Mouse (Mus musculus): Measurements from ENCODE around the gene Dynlt1f. TPM values are rescaled to one million over a fixed set of nuclear protein-coding genes. Genes with fewer than 3 reads are reported as not detected.

Dynlt1f gene
- polyA plus RNA-seq (2014; fragmentation: Illumina TruSeq; extraction: RNeasy Lipid Tissue Mini Kit (QIAGEN cat#74804); ENCODE audit: low read depth, low replicate concordance), result 4.9 TPM

DNA sequence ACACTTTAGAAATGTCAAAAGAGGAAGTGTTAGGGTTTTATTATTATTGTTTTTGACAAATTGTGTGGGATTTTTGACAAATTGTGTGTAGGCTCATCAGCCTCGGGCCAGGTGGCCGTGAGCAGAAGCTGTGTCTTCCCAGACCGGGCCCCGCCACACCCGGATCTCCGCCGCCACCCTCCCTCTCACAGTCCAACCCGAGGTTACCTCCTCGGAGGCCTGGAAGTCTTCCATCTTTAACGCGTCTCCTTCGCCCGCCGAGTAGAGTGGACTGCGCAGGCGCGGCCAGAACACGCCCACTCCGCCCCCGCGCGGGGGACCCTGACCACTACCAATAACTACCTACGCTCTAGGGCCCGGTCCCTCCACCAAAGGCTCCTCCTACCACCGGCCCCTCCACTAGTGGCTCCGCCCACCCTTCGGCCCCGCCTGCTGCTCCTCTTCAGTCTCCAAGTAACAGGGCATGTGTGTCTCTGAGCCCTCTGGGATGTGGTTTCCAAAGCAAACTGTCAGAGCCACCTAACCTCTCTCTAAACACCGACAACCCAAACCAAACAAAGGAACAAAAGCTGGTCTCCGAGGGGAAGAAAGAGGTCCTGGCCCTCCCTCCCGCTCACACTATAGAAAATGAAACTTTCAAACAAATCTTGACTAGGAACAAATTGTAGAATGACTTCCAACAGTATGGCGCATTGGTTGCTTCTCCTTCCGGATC, at the start of gene Dynlt1f:
TSS of gene Dynlt1f (minus strand) at position 334 of the 715 bp plus-strand sequence.

DNA sequence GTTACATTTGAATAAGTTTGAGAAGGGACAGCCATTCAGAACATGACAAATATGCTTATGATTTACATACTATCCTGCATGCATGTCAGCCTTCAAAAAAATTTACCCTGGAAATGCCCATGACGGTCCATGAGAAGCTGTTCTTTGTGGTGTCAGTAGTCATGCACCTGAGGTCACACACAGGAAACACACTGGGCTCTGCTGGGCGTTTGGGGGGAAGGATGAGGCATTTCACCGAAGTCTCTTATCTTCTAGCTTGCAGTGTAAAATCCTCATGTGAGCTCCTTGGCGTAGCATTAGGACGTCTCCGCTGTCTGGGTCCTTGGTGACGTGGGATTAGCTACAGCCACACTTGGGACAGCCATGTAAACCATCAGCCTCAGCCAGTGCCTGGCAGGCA, 3.1 kb upstream of the Dynlt1f start, which contains the start of gene Sytl3:
TSS of gene Sytl3 (plus strand) at position 293 of the 400 bp plus-strand sequence.

DNA sequence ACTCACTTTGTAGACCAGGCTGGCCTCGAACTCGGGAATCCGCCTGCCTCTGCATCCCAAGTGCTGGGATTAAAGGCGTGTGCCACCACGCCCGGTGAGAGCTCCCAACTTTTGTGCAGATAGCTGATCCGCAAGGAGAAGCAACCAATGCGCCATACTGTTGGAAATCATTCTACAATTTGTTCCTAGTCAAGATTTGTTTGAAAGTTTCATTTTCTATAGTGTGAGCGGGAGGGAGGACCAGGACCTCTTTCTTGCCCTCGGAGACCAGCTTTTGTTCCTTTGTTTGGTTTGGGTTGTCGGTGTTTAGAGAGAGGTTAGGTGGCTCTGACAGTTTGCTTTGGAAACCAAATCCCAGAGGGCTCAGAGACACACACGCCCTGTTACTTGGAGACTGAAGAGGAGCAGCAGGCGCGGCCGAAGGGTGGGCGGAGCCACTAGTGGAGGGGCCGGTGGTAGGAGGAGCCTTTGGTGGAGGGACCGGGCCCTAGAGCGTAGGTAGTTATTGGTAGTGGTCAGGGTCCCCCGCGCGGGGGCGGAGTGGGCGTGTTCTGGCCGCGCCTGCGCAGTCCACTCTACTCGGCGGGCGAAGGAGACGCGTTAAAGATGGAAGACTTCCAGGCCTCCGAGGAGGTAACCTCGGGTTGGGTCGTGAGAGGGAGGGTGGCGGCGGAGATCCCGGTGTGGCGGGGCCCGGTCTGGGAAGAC, 54.3 kb downstream of the Dynlt1f start, which contains the start of gene Dynlt1c:
TSS of gene Dynlt1c (plus strand) at position 468 of the 708 bp plus-strand sequence.

Other genes starting within 250 kb of the Dynlt1f start
- 15.4 TPM for gene Dynlt1b, start 225.8 kb downstream of the Dynlt1f start, polyA plus RNA-seq (2014; fragmentation: Illumina TruSeq; extraction: RNeasy Lipid Tissue Mini Kit (QIAGEN cat#74804); ENCODE audit: low read depth, low replicate concordance)
- 2.9 TPM for gene Dynlt1c, start 54.2 kb downstream of the Dynlt1f start, polyA plus RNA-seq (2014; fragmentation: Illumina TruSeq; extraction: RNeasy Lipid Tissue Mini Kit (QIAGEN cat#74804); ENCODE audit: low read depth, low replicate concordance)
- gene Sytl3, start 3.2 kb upstream of the Dynlt1f start, polyA plus RNA-seq (2014; fragmentation: Illumina TruSeq; extraction: RNeasy Lipid Tissue Mini Kit (QIAGEN cat#74804); ENCODE audit: low read depth, low replicate concordance), result not detected
- 2.9 TPM for gene Ezr, start 126.9 kb upstream of the Dynlt1f start, polyA plus RNA-seq (2014; fragmentation: Illumina TruSeq; extraction: RNeasy Lipid Tissue Mini Kit (QIAGEN cat#74804); ENCODE audit: low read depth, low replicate concordance)

Measured in liver, adult 10 weeks (tissue).